Mouse (Mus musculus) myocyte (in vitro differentiated cells): Measurements from ENCODE around the gene Dyrk3. TPM values are rescaled to one million over a fixed set of nuclear protein-coding genes. Genes with fewer than 3 reads are reported as not detected.

ENCODE experiments used
- H3K27me3 ChIP-seq: one replicate; pipeline ENCODE4 v1.6.1; 2011; ENCODE audit not compliant: control insufficient read depth, insufficient read depth, insufficient read length
- H3K36me3 ChIP-seq: one replicate; pipeline ENCODE4 v1.6.1; 2011; ENCODE audit not compliant: control insufficient read depth, insufficient read depth
- H3K4me2 ChIP-seq: one replicate; pipeline ENCODE4 v1.6.1; 2011; ENCODE audit warnings: low read depth, control low read depth
- H3K4me3 ChIP-seq: one replicate; pipeline ENCODE4 v1.5.1; 2011; ENCODE audit warnings: mild to moderate bottlenecking, control low read depth, moderate library complexity
- H3K79me2 ChIP-seq: one replicate; pipeline ENCODE4 v1.6.1; 2011; ENCODE audit not compliant: control insufficient read depth, insufficient read depth
- H3ac ChIP-seq: one replicate; pipeline ENCODE4 v1.6.1; 2011; ENCODE audit not compliant: control insufficient read depth, insufficient read length
- CEBPB ChIP-seq: IDR thresholded peaks from 2 replicates; pipeline ENCODE4 v1.6.1; 2011; ENCODE audit warnings: mild to moderate bottlenecking, moderate library complexity; ENCODE audit not compliant: poor library complexity, insufficient read depth, severe bottlenecking
- E2F4 ChIP-seq: IDR thresholded peaks from one replicate; pipeline ENCODE4 v1.6.1; 2011; ENCODE audit warnings: mild to moderate bottlenecking, control low read depth, moderate library complexity; ENCODE audit not compliant: insufficient read depth
- MAX ChIP-seq: IDR thresholded peaks from one replicate; pipeline ENCODE4 v1.6.1; 2011; ENCODE audit warnings: low read depth, mild to moderate bottlenecking, control low read depth
- MYOD1 ChIP-seq, 3 experiments: IDR thresholded peaks; one replicate each; pipeline ENCODE4 v1.6.1; 2011; ENCODE audit warnings: control low read depth in 2 of 3, low read depth in 2 of 3, mild to moderate bottlenecking in 2 of 3, moderate library complexity in 1 of 3; ENCODE audit not compliant: insufficient read length in 2 of 3, control insufficient read depth in 1 of 3
- MYOG ChIP-seq, 3 experiments: IDR thresholded peaks; one replicate each; pipeline ENCODE4 v1.6.1; 2011; ENCODE audit warnings: control low read depth in 2 of 3, low read depth in 2 of 3, mild to moderate bottlenecking in 2 of 3; ENCODE audit not compliant: insufficient read length in 2 of 3, control insufficient read depth in 1 of 3, insufficient read depth in 1 of 3
- POLR2A ChIP-seq: IDR thresholded peaks from one replicate; pipeline ENCODE4 v1.6.1; 2011; ENCODE audit warnings: low read depth, mild to moderate bottlenecking, control low read depth, moderate library complexity; ENCODE audit not compliant: insufficient read length
- POLR2AphosphoS2 ChIP-seq: IDR thresholded peaks from one replicate; pipeline ENCODE4 v1.6.1; 2011; ENCODE audit warnings: low read depth, control low read depth; ENCODE audit not compliant: insufficient read length
- REST ChIP-seq: IDR thresholded peaks from one replicate; pipeline ENCODE4 v1.6.1; 2011; ENCODE audit warnings: mild to moderate bottlenecking, control low read depth, moderate library complexity; ENCODE audit not compliant: insufficient read depth, insufficient read length
- SRF ChIP-seq: IDR thresholded peaks from one replicate; pipeline ENCODE4 v1.6.1; 2011; ENCODE audit warnings: low read depth; ENCODE audit not compliant: control insufficient read depth, insufficient read length
- TCF12 ChIP-seq: IDR thresholded peaks from one replicate; pipeline ENCODE4 v1.6.1; 2011; ENCODE audit warnings: mild to moderate bottlenecking, control low read depth; ENCODE audit not compliant: poor library complexity, insufficient read depth, severe bottlenecking
- TCF3 ChIP-seq: IDR thresholded peaks from one replicate; pipeline ENCODE4 v1.6.1; 2011; ENCODE audit warnings: low read depth, control low read depth; ENCODE audit not compliant: insufficient read length
- USF1 ChIP-seq: IDR thresholded peaks from one replicate; pipeline ENCODE4 v1.6.1; 2011; ENCODE audit warnings: low read depth, mild to moderate bottlenecking, control low read depth, moderate library complexity
- polyA plus RNA-seq: library from polyadenylated mRNA; unstranded; fragments of >200 nt; fragmentation: generic; extraction: Trizol; gene quantifications from one replicate; pipeline ENCODE4 v1.2.1, GENCODE M21; 2012; ENCODE audit warnings: missing spikeins

Gene Dyrk3
- polyA plus RNA-seq, 1 experiment = 2.7 TPM

GRCm38 (mm10) chr1:131116430-131117011 lies 21.6 kb downstream of the Dyrk3 start:
- Histone ChIP-seq H3ac (no peak overlapping the region), H3K4me2 (no peak overlapping the region), H3K4me3 (no peak overlapping the region), H3K36me3 (no peaks in the 10 kb centered on the region), H3K79me2 (no peaks in the 10 kb centered on the region), H3K27me3 (peaks cover 5% of the 10 kb centered on the region)
- TF ChIP-seq TCF3 (no peak), TCF12 (no peak), REST (no peak), E2F4 (no peak), POLR2AphosphoS2 (no peak), MAX (no peak), CEBPB (no peak), MYOD1 (IDR thresholded peaks at IDR 0.05; ENCODE audit: control insufficient read depth in 1 of 3, insufficient read length in 2 of 3, low read depth in 2 of 3) (no peak), SRF (no peak), USF1 (no peak), POLR2A (no peak), MYOG (IDR thresholded peaks at IDR 0.05; ENCODE audit: control insufficient read depth in 1 of 3, insufficient read depth in 1 of 3, insufficient read length in 2 of 3, low read depth in 2 of 3) (no peak)

DNA sequence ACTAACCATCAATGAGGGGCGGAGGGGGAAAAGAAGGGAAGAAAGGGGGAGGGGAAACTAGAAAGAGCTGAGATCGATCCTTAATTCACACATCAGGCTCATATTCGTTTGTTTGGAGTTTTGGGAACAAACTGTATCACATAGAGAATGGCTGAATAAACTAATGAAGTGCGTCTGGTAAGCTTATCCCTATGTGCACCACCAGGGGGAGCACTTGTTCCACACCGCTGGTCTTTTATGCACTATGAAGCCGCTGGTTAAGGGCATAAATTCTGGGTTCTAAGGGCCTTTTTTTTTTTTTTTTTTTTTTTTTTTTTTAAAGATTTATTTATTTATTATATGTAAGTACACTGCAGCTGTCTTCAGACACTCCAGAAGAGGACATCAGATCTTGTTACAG lies 22.2 kb downstream of the Dyrk3 start:
- Histone ChIP-seq H3K27me3 (peaks cover 5% of the 10 kb centered on the region), H3K4me2 (no peak overlapping the region), H3ac (no peak overlapping the region), H3K4me3 (no peak overlapping the region), H3K36me3 (no peaks in the 10 kb centered on the region), H3K79me2 (no peaks in the 10 kb centered on the region)
- no peak for TF ChIP-seq E2F4
- TF ChIP-seq POLR2AphosphoS2 = no peak
- no peak for TF ChIP-seq MAX
- no peak for TF ChIP-seq POLR2A
- TF ChIP-seq TCF3 = no peak
- TF ChIP-seq MYOG (IDR thresholded peaks at IDR 0.05; ENCODE audit: control insufficient read depth in 1 of 3, insufficient read depth in 1 of 3, insufficient read length in 2 of 3, low read depth in 2 of 3) = no peak
- no peak for TF ChIP-seq CEBPB
- no peak for TF ChIP-seq REST
- TF ChIP-seq MYOD1 (IDR thresholded peaks at IDR 0.05; ENCODE audit: control insufficient read depth in 1 of 3, insufficient read length in 2 of 3, low read depth in 2 of 3) = no peak
- no peak for TF ChIP-seq USF1
- no peak for TF ChIP-seq SRF
- no peak for TF ChIP-seq TCF12

DNA sequence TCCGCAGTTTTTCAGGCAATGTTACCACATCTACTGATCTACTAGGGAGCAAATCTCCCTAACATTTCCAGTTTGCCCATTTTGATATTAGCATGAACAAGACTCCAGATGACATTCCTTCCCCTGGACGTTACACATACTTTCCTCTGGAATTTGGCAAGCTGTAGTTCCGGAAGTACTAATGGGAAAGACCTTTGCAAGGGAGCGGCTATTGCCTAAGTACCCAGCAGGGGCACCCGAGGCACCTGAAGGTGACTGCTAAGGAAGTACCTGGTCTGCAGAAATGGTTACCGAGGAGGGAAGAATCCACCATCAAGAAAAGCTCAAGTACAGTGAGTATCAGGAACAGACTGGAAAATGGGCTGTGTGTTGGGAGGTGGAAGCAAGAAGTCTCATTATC lies 25.6 kb downstream of the Dyrk3 start:
- peaks cover 5% of the 10 kb centered on the region for H3K27me3 ChIP-seq

GRCm38 (mm10) chr1:131110525-131111106 lies 27.5 kb downstream of the Dyrk3 start:
- H3K4me2 ChIP-seq = no peak overlapping the region
- peaks cover 5% of the 10 kb centered on the region for H3K27me3 ChIP-seq
- H3K79me2 ChIP-seq = no peaks in the 10 kb centered on the region
- no peaks in the 10 kb centered on the region for H3K36me3 ChIP-seq
- no peak overlapping the region for H3K4me3 ChIP-seq
- TF ChIP-seq SRF (no peak), TCF3 (no peak), POLR2A (no peak), REST (no peak), POLR2AphosphoS2 (no peak), MAX (no peak), MYOG (IDR thresholded peaks at IDR 0.05; ENCODE audit: control insufficient read depth in 1 of 3, insufficient read depth in 1 of 3, insufficient read length in 2 of 3, low read depth in 2 of 3) (no peak), E2F4 (no peak), TCF12 (no peak), USF1 (no peak)
- no peak overlapping the region for H3ac ChIP-seq

More for the DNA sequence above, 25.6 kb downstream of the Dyrk3 start:
- no peak overlapping the region for H3K4me2 ChIP-seq
- no peak overlapping the region for H3ac ChIP-seq
- TF ChIP-seq USF1 (no peak), TCF3 (no peak), CEBPB (no peak), TCF12 (no peak), E2F4 (no peak), MAX (no peak), POLR2A (no peak), MYOG (IDR thresholded peaks at IDR 0.05; ENCODE audit: control insufficient read depth in 1 of 3, insufficient read depth in 1 of 3, insufficient read length in 2 of 3, low read depth in 2 of 3) (no peak), REST (no peak), MYOD1 (IDR thresholded peaks at IDR 0.05; ENCODE audit: control insufficient read depth in 1 of 3, insufficient read length in 2 of 3, low read depth in 2 of 3) (no peak), POLR2AphosphoS2 (no peak), SRF (no peak)
- no peak overlapping the region for H3K4me3 ChIP-seq
- H3K79me2 ChIP-seq = no peaks in the 10 kb centered on the region
- no peaks in the 10 kb centered on the region for H3K36me3 ChIP-seq
